Mouse (Mus musculus): ENCODE measurements at regions not wholly inside any gene's neighbourhood (a gene's known extent, or its start where the extent isn't known, plus 50 kb on each side); places are given as distances from the start of the nearest gene placed in this dataset.

DNA sequence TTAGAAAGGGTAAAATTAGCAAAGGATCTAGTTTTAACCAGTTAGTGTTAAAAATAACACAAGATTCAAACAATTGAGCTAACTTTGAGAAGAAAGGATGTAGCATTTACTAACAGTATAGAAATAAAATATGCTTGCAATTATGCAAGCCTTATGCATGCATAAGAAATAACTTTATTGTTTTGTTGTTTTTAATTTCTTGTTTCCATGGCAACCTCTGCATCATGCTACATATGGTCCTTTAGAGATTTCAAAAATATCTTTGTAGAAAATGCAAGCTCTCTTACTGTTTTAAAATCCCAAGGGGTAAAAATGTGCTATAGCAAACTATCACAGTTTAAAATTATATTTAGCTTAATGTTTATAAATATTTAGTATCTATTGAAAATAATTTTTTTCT lies 395.0 kb upstream of the Spock3 start:
- Histone ChIP-seq H3K36me3 (ENCODE audit: control insufficient read depth, insufficient read depth) (no peaks in the 10 kb centered on the region), H3K9me3 (ENCODE audit: control insufficient read depth, low read length) (no peaks in the 10 kb centered on the region), H3K4me1 (replicated peaks; ENCODE audit: control insufficient read depth, insufficient read depth, low read length) (no peaks in the 10 kb centered on the region), H3K4me2 (ENCODE audit: low read length) (no peak overlapping the region), H3K27ac (ENCODE audit: low read length) (no peak overlapping the region), H3K27me3 (replicated peaks; ENCODE audit: control insufficient read depth, insufficient read depth, low read length) (no peaks in the 10 kb centered on the region), H3K9ac (replicated peaks; ENCODE audit: low read depth, low read length) (no peak overlapping the region), H3K4me3 (replicated peaks; ENCODE audit: low read length) (no peak overlapping the region)
- peak; percentile 86 for ATAC-seq

DNA sequence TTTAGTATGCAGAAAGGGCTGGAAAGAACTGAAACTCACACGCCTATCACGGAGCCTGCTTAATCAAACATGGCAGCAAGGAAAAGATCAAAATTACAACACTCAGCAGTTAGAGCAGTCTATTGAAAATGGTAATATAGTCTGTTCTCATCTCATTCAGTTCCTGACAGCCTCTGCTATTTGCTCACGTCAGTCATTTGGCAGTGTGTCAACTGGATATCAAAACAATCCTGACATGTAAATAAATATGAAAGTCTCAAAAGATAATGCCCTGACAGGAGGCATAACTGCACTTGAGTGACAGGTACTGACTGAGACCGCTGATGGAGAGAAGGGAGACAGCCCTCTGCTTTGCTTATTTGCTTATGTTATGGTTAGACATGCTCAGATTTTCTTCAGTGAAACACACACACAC lies 375.0 kb upstream of the Spock3 start:
- Histone ChIP-seq H3K4me3 (replicated peaks; ENCODE audit: low read length) (no peak overlapping the region), H3K4me1 (replicated peaks; ENCODE audit: control insufficient read depth, insufficient read depth, low read length) (no peaks in the 10 kb centered on the region; the same call in 1 of the 2 replicates), H3K36me3 (ENCODE audit: control insufficient read depth, insufficient read depth) (no peaks in the 10 kb centered on the region), H3K9ac (replicated peaks; ENCODE audit: low read depth, low read length) (no peak overlapping the region), H3K9me3 (ENCODE audit: control insufficient read depth, low read length) (no peaks in the 10 kb centered on the region), H3K27me3 (replicated peaks; ENCODE audit: control insufficient read depth, insufficient read depth, low read length) (no peaks in the 10 kb centered on the region), H3K4me2 (ENCODE audit: low read length) (no peak overlapping the region), H3K27ac (ENCODE audit: low read length) (no peak overlapping the region)
- 18% methylated on average over 4 of the region's 4 CpGs for WGBS
- peak; percentile 98 for ATAC-seq

DNA sequence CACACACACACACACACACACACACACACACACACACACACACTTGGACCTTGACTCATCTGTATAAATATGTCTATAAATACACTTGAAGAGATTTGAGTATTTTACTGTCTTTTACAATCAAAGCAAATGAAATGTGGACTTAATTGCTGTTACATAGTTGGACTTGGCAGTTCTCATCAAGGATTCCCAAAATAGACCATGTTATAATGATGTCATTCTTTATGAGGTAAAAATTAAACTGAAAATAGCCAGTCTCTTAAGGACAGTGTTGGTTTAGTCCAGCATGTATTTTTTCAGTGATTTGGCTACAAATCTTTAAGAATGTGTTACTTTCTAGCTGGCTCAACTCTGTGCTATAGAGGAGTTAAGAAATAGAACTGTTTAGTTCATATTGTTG lies 351.5 kb upstream of the Spock3 start:
- Histone ChIP-seq H3K36me3 (ENCODE audit: control insufficient read depth, insufficient read depth) (no peaks in the 10 kb centered on the region), H3K9me3 (ENCODE audit: control insufficient read depth, low read length) (no peaks in the 10 kb centered on the region), H3K9ac (replicated peaks; ENCODE audit: low read depth, low read length) (no peak overlapping the region), H3K4me1 (replicated peaks; ENCODE audit: control insufficient read depth, insufficient read depth, low read length) (no peaks in the 10 kb centered on the region), H3K4me2 (ENCODE audit: low read length) (no peak overlapping the region), H3K27me3 (replicated peaks; ENCODE audit: control insufficient read depth, insufficient read depth, low read length) (no peaks in the 10 kb centered on the region), H3K4me3 (replicated peaks; ENCODE audit: low read length) (no peak overlapping the region), H3K27ac (ENCODE audit: low read length) (no peak overlapping the region)
- ATAC-seq, result no peak

DNA sequence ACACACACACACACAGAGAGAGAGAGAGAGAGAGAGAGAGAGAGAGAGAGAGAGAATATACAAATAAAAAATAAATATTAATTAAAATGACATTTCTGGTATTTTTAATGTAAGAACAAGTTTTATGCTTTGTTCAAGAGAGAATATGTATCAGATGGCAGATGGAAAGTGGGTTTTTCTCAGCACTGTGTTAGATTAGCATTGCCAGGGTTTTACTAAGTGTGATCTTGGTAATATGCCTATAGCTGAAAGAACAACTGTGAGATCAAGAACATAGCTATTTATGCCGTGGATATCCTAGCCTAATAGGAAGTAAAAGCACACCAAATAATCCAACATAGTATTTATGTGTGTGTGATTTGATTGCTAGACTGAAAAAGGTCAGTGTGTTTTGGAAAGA lies 344.7 kb upstream of the Spock3 start:
- no peak for ATAC-seq
- Histone ChIP-seq H3K4me3 (replicated peaks; ENCODE audit: low read length) (no peak overlapping the region), H3K4me2 (ENCODE audit: low read length) (no peak overlapping the region), H3K4me1 (replicated peaks; ENCODE audit: control insufficient read depth, insufficient read depth, low read length) (no peaks in the 10 kb centered on the region), H3K27ac (ENCODE audit: low read length) (no peak overlapping the region), H3K36me3 (ENCODE audit: control insufficient read depth, insufficient read depth) (no peaks in the 10 kb centered on the region), H3K27me3 (replicated peaks; ENCODE audit: control insufficient read depth, insufficient read depth, low read length) (no peaks in the 10 kb centered on the region), H3K9ac (replicated peaks; ENCODE audit: low read depth, low read length) (no peak overlapping the region), H3K9me3 (ENCODE audit: control insufficient read depth, low read length) (no peaks in the 10 kb centered on the region)
- 76% methylated on average over 1 of the region's 1 CpGs for WGBS

DNA sequence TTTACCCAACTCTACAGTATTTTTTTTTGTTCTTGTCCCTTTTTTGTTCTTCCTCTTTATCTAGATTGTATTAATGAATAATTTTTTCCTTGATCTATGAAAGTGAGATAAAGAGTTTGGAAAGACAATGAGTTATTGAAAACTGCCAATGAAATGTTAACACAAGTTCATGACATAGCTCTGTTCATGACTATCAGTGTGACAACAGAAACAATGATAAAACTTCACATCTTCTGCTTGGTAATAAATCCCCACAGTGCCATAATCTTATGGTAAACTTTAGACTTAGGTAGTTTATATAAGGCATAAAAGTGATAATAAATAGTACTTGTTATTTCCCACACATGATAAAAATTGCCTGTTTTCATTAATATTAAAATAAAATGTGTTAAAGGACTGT lies 330.8 kb upstream of the Spock3 start:
- H3K9me3 ChIP-seq (ENCODE audit: control insufficient read depth, low read length), result no peaks in the 10 kb centered on the region

DNA sequence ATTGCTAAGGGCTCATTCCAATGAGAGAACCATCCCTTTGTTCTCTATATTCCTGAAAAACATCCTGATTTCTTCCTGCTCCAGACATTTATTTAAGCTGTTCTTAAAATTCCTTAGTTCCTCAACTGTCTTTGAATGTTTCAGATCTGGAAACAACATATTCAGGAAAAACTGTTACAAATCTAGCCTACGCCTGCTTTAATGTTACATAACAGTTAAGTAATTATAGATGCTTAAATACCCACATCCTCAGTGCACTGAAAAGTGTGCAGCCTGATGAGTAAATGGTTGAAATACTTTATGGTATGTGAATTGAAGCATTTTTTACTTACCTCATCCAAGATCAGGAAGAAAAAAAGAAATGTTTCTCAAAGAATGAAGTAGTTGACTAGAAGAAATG lies 329.6 kb upstream of the Spock3 start:
- no peak for ATAC-seq
- H3K4me2 ChIP-seq (ENCODE audit: low read length), result no peak overlapping the region
- no peak overlapping the region for H3K4me3 ChIP-seq (replicated peaks; ENCODE audit: low read length)
- no peak overlapping the region for H3K27ac ChIP-seq (ENCODE audit: low read length)
- H3K36me3 ChIP-seq (ENCODE audit: control insufficient read depth, insufficient read depth), result no peaks in the 10 kb centered on the region
- WGBS, result 80% methylated on average over 1 of the region's 1 CpGs
- H3K4me1 ChIP-seq (replicated peaks; ENCODE audit: control insufficient read depth, insufficient read depth, low read length), result no peaks in the 10 kb centered on the region
- no peaks in the 10 kb centered on the region for H3K9me3 ChIP-seq (ENCODE audit: control insufficient read depth, low read length)
- H3K9ac ChIP-seq (replicated peaks; ENCODE audit: low read depth, low read length), result no peak overlapping the region
- no peaks in the 10 kb centered on the region for H3K27me3 ChIP-seq (replicated peaks; ENCODE audit: control insufficient read depth, insufficient read depth, low read length)

More for the DNA sequence above, 330.8 kb upstream of the Spock3 start:
- Histone ChIP-seq H3K36me3 (ENCODE audit: control insufficient read depth, insufficient read depth) (no peaks in the 10 kb centered on the region), H3K4me1 (replicated peaks; ENCODE audit: control insufficient read depth, insufficient read depth, low read length) (no peaks in the 10 kb centered on the region), H3K9ac (replicated peaks; ENCODE audit: low read depth, low read length) (no peak overlapping the region), H3K4me2 (ENCODE audit: low read length) (no peak overlapping the region), H3K27me3 (replicated peaks; ENCODE audit: control insufficient read depth, insufficient read depth, low read length) (no peaks in the 10 kb centered on the region), H3K27ac (ENCODE audit: low read length) (no peak overlapping the region), H3K4me3 (replicated peaks; ENCODE audit: low read length) (no peak overlapping the region)
- no peak for ATAC-seq

All from forebrain, embryonic 16.5 days (tissue).